Mouse (Mus musculus) embryonic facial prominence, embryonic 12.5 days (tissue): ENCODE results near the gene Tsfm. TPM values are rescaled to one million over a fixed set of nuclear protein-coding genes. Genes with fewer than 3 reads are reported as not detected.
"Not testable (repeated sequence)": the region's sequence is repeated elsewhere in the genome, so short reads cannot be mapped to it uniquely, and the experiment has no call there.

Experiments
- ATAC-seq: fragments of 200-750 bp; cut with Nextera tagmentation; 2 replicates; pipeline ENCODE4 v1.8.0; 2017; ENCODE audit not compliant: insufficient number of reproducible peaks, insufficient read depth, low FRiP score, low TSS enrichment
- H3K27ac ChIP-seq: fragments of 300-500 bp; sonication (generic); 2 replicates; pipeline ENCODE4 v1.5.1; 2016; ENCODE audit warnings: mild to moderate bottlenecking
- H3K27me3 ChIP-seq: fragments of 300-500 bp; sonication (generic); 2 replicates; pipeline ENCODE4 v1.6.1; 2016; ENCODE audit warnings: mild to moderate bottlenecking, moderate library complexity
- H3K36me3 ChIP-seq: fragments of 300-500 bp; sonication (generic); 2 replicates; pipeline ENCODE4 v1.6.1; 2016; ENCODE audit warnings: mild to moderate bottlenecking
- H3K4me1 ChIP-seq: fragments of 300-500 bp; sonication (generic); 2 replicates; pipeline ENCODE4 v1.6.1; 2016
- H3K4me2 ChIP-seq: fragments of 300-500 bp; sonication (generic); replicated peaks from 2 replicates; pipeline ENCODE4 v1.6.1; 2016; ENCODE audit warnings: mild to moderate bottlenecking, moderate library complexity
- H3K4me3 ChIP-seq: fragments of 300-500 bp; sonication (generic); 2 replicates; pipeline ENCODE4 v1.5.1; 2016; ENCODE audit warnings: mild to moderate bottlenecking
- H3K9ac ChIP-seq: fragments of 300-500 bp; sonication (generic); 2 replicates; pipeline ENCODE4 v1.6.1; 2016; ENCODE audit warnings: mild to moderate bottlenecking, moderate library complexity
- H3K9me3 ChIP-seq: fragments of 300-500 bp; sonication (generic); 2 replicates; pipeline ENCODE4 v1.6.1; 2016; ENCODE audit warnings: mild to moderate bottlenecking, moderate library complexity
- WGBS: fragments of 180-500 bp; shearing (Covaris S2); methylation state at CpG from one replicate; pipeline ENCODE4 v1.1.7; 2016; 5-methylcytosine and 5-hydroxymethylcytosine counted together
- polyA plus RNA-seq: library from polyadenylated mRNA; unstranded; fragments of >200 nt; fragmentation: Nextera tagmentation; extraction: Ambion mirVana; gene quantifications from 2 replicates; pipeline ENCODE4 v1.2.1, GENCODE M21; 2016

Gene Tsfm
- 76.5 and 84.1 TPM in 2 replicates for polyA plus RNA-seq

GRCm38 (mm10) chr10:127030336-127031296 is at the start of gene Tsfm:
Gene Tsfm (minus strand): TSS chr10:127030840.
- 6% methylated on average over 56 of the region's 56 CpGs for WGBS

GRCm38 (mm10) chr10:127079665-127080391 is 49.2 kb upstream of the Tsfm start:
- WGBS: 1% methylated on average over 68 of the region's 70 CpGs

More at GRCm38 (mm10) chr10:127030336-127031296, at the start of gene Tsfm:
- peak; percentile 80 for ATAC-seq
- H3K4me2 ChIP-seq: peak within 1 kb of the TSS; percentile 81
- peak within 1 kb of the TSS; percentile 89 for H3K9ac ChIP-seq
- peaks cover 37% of the 10 kb centered on the region for H3K36me3 ChIP-seq
- H3K27ac ChIP-seq: peak within 1 kb of the TSS; percentile 76
- 0 out of 2 replicates have a peak, but pooled peaks cover 10% of the 10 kb centered on the region for H3K4me1 ChIP-seq
- no peaks in the 10 kb centered on the region for H3K27me3 ChIP-seq
- H3K4me3 ChIP-seq: peak within 1 kb of the TSS; percentile 82
- no peaks in the 10 kb centered on the region for H3K9me3 ChIP-seq

GRCm38 (mm10) chr10:127078677-127079575 is 48.3 kb upstream of the Tsfm start:
- under 1% methylated on average over 38 of the region's 49 CpGs for WGBS

More at GRCm38 (mm10) chr10:127079665-127080391, 49.2 kb upstream of the Tsfm start:
- no peaks in the 10 kb centered on the region for H3K36me3 ChIP-seq
- H3K4me1 ChIP-seq: peaks cover 30% of the 10 kb centered on the region
- no peak overlapping the region for H3K27ac ChIP-seq
- peak overlapping the region; percentile 62 for H3K4me3 ChIP-seq
- H3K27me3 ChIP-seq: peaks cover 97% of the 10 kb centered on the region
- no peak for ATAC-seq
- peak overlapping the region; percentile 99 for H3K4me2 ChIP-seq
- no peaks in the 10 kb centered on the region for H3K9me3 ChIP-seq
- H3K9ac ChIP-seq: peak overlapping the region; percentile 75

GRCm38 (mm10) chr10:127078001-127078676 is 47.5 kb upstream of the Tsfm start:
- Histone ChIP-seq H3K9me3 (no peaks in the 10 kb centered on the region), H3K4me2 (peak overlapping the region; percentile 99), H3K27ac (no peak overlapping the region), H3K36me3 (no peaks in the 10 kb centered on the region), H3K4me3 (peak overlapping the region; percentile 62), H3K27me3 (peaks cover 80% of the 10 kb centered on the region), H3K4me1 (peaks cover 30% of the 10 kb centered on the region), H3K9ac (no peak overlapping the region; the same call in 1 of the 2 replicates)
- no peak for ATAC-seq
- 1% methylated on average over 12 of the region's 12 CpGs for WGBS

More at GRCm38 (mm10) chr10:127078677-127079575, 48.3 kb upstream of the Tsfm start:
- H3K27me3 ChIP-seq: peaks cover 88% of the 10 kb centered on the region
- peak; percentile 52; the same call in 1 of the 2 replicates for ATAC-seq
- H3K4me3 ChIP-seq: peak overlapping the region; percentile 62
- H3K9ac ChIP-seq: peak overlapping the region; percentile 75
- H3K9me3 ChIP-seq: no peaks in the 10 kb centered on the region
- H3K4me2 ChIP-seq: peak overlapping the region; percentile 99
- H3K4me1 ChIP-seq: peaks cover 30% of the 10 kb centered on the region
- no peaks in the 10 kb centered on the region for H3K36me3 ChIP-seq
- no peak overlapping the region for H3K27ac ChIP-seq

- WGBS: 6% methylated on average over 10 of the region's 10 CpGs
- ATAC-seq: no peak
- H3K9ac ChIP-seq: no peak overlapping the region
- H3K9me3 ChIP-seq: no peaks in the 10 kb centered on the region
- no peak overlapping the region for H3K27ac ChIP-seq
- peaks cover 30% of the 10 kb centered on the region for H3K4me1 ChIP-seq
- no peak overlapping the region for H3K4me2 ChIP-seq
- H3K27me3 ChIP-seq: peaks cover 74% of the 10 kb centered on the region
- no peak overlapping the region for H3K4me3 ChIP-seq
- H3K36me3 ChIP-seq: no peaks in the 10 kb centered on the region
Observed at GRCm38 (mm10) chr10:127077515-127077914, 46.9 kb upstream of the Tsfm start.

- Histone ChIP-seq H3K27me3 (peaks cover 60% of the 10 kb centered on the region), H3K9ac (no peak overlapping the region), H3K4me2 (no peak overlapping the region), H3K4me1 (peaks cover 22% of the 10 kb centered on the region), H3K4me3 (no peak overlapping the region), H3K9me3 (no peaks in the 10 kb centered on the region), H3K36me3 (no peaks in the 10 kb centered on the region), H3K27ac (no peak overlapping the region)
- no peak for ATAC-seq
- 42% methylated on average over 4 of the region's 4 CpGs for WGBS
Observed at GRCm38 (mm10) chr10:127076082-127076481, 45.4 kb upstream of the Tsfm start.

- WGBS: 72% methylated on average over 8 of the region's 8 CpGs
Observed at GRCm38 (mm10) chr10:127075651-127076050, 45.0 kb upstream of the Tsfm start.

GRCm38 (mm10) chr10:127075080-127075479 is 44.4 kb upstream of the Tsfm start, which contains the start of gene Agap2:
Gene Agap2 (plus strand): TSS chr10:127075284.
- Histone ChIP-seq H3K4me3 (no peak within 1 kb of the TSS), H3K27ac (no peak within 1 kb of the TSS), H3K9me3 (no peaks in the 10 kb centered on the region), H3K4me1 (peaks cover 23% of the 10 kb centered on the region; the same call in 1 of the 2 replicates), H3K9ac (no peak within 1 kb of the TSS), H3K4me2 (no peak within 1 kb of the TSS), H3K36me3 (no peaks in the 10 kb centered on the region), H3K27me3 (peaks cover 50% of the 10 kb centered on the region)
- no peak for ATAC-seq
- WGBS: 60% methylated on average over 9 of the region's 9 CpGs

More at GRCm38 (mm10) chr10:127075651-127076050, 45.0 kb upstream of the Tsfm start:
- Histone ChIP-seq H3K4me2 (no peak overlapping the region), H3K9me3 (no peaks in the 10 kb centered on the region), H3K27ac (no peak overlapping the region), H3K27me3 (peaks cover 55% of the 10 kb centered on the region), H3K9ac (no peak overlapping the region), H3K4me3 (no peak overlapping the region), H3K36me3 (no peaks in the 10 kb centered on the region), H3K4me1 (peaks cover 24% of the 10 kb centered on the region; the same call in 1 of the 2 replicates)
- no peak for ATAC-seq

- Histone ChIP-seq H3K9ac (no peak overlapping the region), H3K27ac (no peak overlapping the region), H3K4me2 (no peak overlapping the region), H3K4me1 (peaks cover 17% of the 10 kb centered on the region), H3K9me3 (no peaks in the 10 kb centered on the region), H3K36me3 (no peaks in the 10 kb centered on the region), H3K27me3 (peaks cover 39% of the 10 kb centered on the region), H3K4me3 (no peak overlapping the region)
- ATAC-seq: no peak
- 92% methylated on average over 1 of the region's 1 CpGs for WGBS
Observed at GRCm38 (mm10) chr10:127073981-127074380, 43.3 kb upstream of the Tsfm start.

GRCm38 (mm10) chr10:127072969-127073368 is 42.3 kb upstream of the Tsfm start:
- Histone ChIP-seq H3K4me1 (peaks cover 23% of the 10 kb centered on the region), H3K27me3 (peaks cover 29% of the 10 kb centered on the region)
- H3K4me2 ChIP-seq, H3K27ac ChIP-seq, ATAC-seq, H3K9me3 ChIP-seq, H3K9ac ChIP-seq, H3K36me3 ChIP-seq, H3K4me3 ChIP-seq: not testable (repeated sequence)
- WGBS: 81% methylated on average over 2 of the region's 2 CpGs
